Mouse (Mus musculus) heart, postnatal 36 days (tissue): ENCODE results near the gene Bach2. TPM values are rescaled to one million over a fixed set of nuclear protein-coding genes. Genes with fewer than 3 reads are reported as not detected.

Experiments used
- DNase-seq, 2 experiments: peaks; one replicate each; pipeline ENCODE4 v3.0.0; 2021 to 2022
- intact Hi-C: fragments of 180-260 bp; cut with DNase I; formaldehyde crosslinking; loops from one replicate; pipeline ENCODE4 v1.15.1; 2025
- total RNA-seq, 2 experiments: library from RNA; stranded (reverse); gene quantifications; 2 replicates each; pipeline ENCODE4 v1.2.3; 2021

Gene Bach2
- total RNA-seq, 2 experiments from 2014 or later, result 5.4 to 6.4 TPM

DNA sequence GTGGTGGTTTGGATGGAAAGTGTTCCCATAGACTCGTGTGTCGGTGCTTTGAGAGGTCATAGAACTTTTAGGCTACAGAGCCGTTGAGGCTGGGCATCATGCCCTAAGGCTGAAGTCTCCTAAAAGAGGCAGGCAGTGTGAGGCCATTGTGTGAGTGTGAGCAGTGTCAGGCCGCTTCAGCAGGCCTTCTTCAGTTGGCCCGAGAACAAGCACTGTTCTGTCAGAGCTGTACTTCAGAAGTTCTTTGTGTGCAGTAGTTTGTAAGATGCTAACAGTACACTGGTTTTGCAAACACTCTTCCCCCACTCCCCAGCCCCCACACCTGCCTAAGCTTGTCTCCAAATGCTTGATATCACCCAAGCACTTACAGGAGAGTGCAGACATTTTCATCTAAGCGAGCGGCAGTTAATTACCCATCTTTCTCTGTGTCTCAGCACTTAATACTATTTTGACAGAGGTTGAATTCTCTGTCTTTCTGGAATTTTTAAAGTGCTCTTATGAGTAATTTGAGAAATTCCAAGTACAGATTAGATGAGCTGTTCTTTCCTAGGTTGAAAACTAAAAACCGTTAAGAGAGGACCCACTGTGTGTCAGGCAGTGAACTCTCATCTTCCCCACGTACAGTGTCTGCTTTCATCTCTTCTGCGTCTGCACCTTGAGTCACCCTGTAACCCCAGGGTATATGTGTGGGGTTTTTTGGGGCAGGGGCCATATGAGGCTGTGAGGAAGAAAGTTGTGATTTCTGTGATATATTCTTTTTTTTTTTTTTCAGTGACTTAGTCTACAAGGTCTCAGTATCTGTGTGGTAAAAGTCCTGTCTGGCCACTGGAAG, 136.4 kb downstream of the Bach2 start:
- no peak for DNase-seq
- intact Hi-C loops, result no loop called here

DNA sequence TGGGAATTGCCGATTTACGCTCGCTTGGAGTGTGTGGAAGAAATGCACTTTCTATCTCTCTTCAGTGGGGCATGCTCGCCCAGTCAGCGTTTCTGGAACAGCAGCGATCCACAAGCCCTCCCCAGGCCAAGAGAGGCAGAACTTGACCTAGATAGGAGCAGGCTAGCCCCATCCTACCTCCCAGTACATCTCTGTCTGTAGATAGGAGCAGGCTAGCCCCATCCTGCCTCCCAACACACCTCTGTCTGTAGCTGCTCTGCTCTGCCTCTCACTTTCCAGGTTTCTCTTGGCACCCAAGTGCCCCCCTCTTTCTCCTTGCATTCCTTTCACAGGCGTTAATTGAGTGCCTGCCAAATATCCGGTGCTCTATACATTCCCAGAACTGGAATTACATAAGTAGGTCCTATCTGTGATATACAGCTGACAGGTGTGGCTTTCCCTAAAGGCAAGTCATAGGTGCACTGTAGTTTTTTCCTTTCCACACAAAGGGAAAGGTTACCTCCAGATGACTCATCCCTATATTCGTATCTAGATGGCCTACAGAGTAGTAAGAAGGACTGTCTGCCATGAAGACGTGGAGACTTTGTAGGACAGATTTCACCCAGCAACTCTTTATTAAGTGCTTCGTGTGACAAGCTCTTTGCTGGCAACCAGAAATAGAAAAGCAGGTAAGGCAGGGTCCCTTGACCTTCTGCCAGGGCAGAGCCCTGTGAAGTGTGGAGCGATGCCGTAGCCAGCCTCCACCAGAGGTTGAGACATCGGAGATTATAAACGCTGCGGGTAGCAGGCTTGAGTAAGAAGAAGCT, 137.3 kb downstream of the Bach2 start:
- intact Hi-C loops, result no loop called here
- no peak for DNase-seq

DNA sequence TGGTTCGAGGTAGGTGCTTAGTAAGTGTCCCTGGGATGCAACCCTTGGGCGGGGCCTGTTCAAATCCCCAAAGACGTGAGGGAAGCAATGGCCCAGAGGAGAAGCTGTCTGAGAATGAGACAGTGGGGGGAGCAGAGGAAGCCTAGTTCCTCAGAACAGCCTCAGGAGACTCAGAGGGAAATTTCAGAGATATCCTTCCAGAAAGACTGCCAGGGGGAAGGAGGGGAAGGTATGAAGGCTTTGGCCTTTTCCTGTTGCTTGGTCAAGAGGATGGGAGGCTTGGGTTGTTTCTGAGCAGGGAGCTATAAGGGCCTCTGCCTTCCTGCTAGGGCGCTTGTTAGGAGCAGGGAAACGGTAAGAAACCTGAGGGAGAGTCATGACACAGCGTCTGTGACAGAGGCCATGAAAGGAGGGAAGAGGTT, 137.9 kb downstream of the Bach2 start:
- intact Hi-C loops, result no loop called here
- DNase-seq, result no peak

DNA sequence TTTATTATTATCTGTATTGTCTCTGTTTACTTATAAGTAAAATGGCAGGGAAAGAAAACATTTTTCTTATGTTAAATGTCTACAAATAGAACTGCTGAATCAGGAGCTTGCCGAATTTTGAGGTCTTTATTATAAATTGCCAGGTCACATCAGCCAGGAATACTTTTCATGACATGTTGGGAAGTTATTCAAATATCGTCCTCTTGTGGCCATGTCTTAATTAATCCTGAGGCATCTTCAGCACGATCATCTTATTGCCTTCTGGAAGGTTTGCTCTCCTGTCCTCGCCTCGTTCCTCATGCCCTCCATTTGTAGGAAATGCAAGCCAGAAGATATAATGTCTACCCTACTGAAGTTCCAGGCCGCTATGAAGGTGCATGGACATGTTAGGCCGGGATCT, 140.5 kb downstream of the Bach2 start:
- intact Hi-C loops, result no loop called here
- no peak for DNase-seq

DNA sequence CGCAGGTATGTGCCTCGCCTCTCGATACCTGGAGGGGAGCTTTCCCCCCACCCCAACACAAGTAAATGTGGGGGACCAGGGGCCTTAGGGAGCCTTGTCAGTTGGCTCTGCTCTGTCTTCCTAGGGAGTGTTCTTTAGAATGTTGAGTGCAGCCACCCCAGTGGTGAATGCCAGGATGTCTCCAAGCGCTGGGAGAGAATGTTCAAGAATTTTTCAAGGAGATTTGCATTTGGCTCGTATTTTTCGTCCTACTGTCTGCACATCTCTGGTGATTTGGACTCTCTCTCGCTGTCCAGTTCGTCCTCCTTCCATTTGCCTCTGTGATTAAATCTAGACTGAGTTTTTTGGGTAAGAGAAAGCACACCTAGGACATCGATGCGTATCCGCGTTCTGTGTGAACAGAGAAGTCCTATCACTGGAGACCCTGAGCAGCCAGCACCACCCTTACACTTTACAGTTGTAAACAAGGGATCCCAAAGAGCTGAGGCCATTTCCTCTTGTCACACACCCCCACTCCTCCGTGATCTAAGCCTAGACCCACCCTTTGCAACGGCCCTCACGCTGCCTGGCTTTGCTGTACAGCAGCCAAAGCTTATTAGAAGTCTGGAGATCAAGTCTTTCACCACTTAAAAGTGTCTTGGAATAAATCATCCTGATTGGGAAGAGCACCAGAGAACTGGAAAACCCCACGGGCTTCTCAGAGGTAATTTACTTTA, 143.2 kb downstream of the Bach2 start:
- intact Hi-C loops, result no loop called here
- DNase-seq, result no peak

DNA sequence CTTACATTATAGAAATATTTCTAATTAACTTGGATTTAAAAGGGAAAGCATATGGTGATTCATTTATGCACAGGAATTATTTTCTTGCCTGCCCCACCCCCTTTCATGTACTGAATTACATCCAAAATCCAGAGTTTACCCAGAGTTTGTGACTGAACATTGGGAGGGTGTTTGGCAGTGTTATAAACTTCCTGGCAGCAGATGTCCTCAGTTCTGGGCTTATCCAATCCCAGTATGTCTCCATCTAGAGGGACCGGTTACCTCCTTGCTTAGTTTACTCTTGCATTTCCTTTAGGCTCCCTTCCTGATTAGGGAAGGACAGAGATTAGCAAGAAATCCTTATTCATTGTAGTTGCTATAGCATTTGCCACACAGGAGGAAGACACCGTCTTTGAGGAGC, 146.5 kb downstream of the Bach2 start:
- intact Hi-C loops, result loop anchor here (5.0 kb wide), 3 partner anchors 33 to 152 kb away; no protein-coding TSS in a partner anchor
- no peak for DNase-seq

DNA sequence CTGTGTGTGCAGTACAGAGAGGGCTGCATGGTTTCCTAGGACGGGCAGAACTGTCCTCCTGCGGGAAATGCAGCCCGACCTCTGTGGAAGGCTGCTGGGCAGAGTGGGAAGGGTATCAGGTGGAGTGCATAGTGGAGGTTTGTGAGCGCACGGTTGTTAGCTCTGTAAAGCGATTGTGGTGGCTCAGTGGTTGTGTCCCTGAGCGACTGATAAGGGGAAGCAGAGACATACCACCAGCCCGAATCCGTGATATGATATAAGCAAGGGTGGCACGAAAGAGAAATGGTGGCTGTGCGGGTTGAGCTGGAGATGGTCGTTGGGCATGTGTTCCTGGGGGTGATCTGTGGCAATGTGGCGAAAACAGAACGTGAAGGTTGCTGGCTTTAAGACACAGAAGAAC, 147.0 kb downstream of the Bach2 start:
- intact Hi-C loops, result loop anchor here (5.0 kb wide), 3 partner anchors 33 to 152 kb away; no protein-coding TSS in a partner anchor

DNA sequence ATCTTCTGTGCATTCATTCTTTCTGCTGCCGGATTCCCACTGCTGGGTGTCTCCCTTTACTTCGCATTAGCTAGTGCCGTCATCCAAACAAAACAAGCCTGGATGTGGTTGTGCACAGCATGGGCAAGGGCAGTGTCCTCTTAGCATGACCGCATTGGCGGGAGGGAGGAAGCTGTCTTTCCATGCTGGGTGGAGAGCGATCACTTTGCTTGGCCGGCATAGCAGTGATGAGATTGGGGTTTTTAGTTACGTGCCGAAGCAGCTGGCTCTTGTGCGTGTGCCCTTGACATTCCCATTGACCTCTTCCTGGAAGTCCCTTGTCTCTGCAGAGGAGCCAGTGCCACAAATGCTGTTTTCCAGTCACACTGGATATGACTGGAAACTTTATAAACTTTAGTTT, 147.7 kb downstream of the Bach2 start:
- intact Hi-C loops, result loop anchor here (5.0 kb wide), 3 partner anchors 34 to 151 kb away; no protein-coding TSS in a partner anchor
- no peak for DNase-seq

More for the DNA sequence above, 147.0 kb downstream of the Bach2 start:
- no peak for DNase-seq

DNA sequence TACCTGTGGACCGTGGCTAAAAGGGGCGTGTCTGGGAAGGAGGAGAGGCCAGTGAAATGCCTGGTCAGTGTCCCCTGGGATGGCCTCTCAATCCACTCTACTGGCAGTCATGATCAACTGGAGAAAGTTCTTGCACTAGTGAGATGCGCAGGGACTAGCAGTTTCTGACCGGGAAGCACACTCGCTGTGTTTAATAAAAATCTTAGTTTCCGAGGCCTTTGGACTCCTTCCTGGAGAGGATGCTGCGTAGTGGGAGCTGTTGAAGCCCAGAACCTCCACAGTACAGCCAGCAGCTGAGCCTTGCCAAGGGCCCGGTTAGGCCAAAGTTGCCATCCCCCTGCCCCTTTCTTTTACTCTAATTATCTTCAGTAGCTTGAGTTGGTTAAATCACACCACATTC, 148.3 kb downstream of the Bach2 start:
- intact Hi-C loops, result loop anchor here (5.0 kb wide), 3 partner anchors 35 to 150 kb away; no protein-coding TSS in a partner anchor
- DNase-seq, result peak in 1 of 2 experiments; percentile 35

DNA sequence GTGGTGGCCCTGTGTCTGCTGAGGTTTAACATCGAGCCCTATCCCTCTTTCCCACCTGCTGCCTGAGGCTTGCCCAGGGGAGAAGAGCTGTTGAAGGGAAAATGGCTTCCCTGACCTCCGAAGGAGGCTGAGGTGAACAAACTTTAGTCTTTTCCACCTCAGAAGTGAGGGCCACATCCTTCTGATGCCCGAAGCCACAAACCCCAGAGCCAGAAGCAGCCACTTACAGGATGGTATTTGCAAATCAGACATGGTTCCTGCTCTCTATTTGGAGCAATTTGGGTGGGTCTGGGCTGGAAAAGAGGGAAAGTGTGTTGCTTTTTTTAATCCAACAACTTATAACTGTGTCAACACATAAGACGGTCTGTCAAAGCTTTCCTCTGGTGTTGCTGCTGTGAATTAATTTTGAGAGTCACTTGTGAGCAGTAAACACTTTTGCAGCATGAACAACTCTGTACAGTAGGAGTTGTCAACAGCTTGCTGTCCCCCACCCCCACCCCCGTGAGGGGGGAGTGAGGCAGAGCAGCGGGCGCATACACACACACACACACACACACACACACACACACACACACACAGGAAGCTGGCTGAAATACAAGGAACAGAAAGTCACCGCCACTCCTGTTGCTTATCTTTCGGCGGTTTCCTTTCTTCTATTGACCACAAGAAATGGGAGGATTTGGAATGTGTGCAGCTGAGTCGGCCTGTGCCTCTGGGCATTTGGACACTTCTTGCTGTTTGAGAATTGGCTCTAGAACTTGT, 149.1 kb downstream of the Bach2 start:
- peak; percentile 71 to 75 for DNase-seq
- intact Hi-C loops, result loop anchor here (1.0 to 5.0 kb wide), 6 partner anchors 35 to 150 kb away; no protein-coding TSS in a partner anchor

DNA sequence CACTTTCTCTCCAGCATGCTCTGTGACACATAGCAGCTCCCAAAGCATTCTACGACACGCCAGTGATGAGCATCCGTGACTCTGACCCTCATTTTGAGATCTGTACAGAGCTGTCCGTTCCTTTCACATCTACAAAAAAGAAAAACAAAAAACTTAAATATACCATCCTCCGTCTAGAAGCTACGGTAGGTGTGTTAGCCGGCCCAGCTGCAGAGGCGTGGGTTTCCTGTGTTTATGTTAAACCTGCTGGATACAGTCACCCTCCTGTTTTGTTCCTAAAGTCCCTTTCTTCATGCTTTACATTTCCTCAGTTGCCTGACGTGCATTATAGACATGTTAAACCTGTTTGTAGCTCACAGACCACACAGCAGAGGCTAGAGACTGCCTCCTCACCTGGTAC, 150.0 kb downstream of the Bach2 start:
- intact Hi-C loops, result loop anchor here (1.0 to 5.0 kb wide), 6 partner anchors 36 to 149 kb away; no protein-coding TSS in a partner anchor
- DNase-seq, result no peak

DNA sequence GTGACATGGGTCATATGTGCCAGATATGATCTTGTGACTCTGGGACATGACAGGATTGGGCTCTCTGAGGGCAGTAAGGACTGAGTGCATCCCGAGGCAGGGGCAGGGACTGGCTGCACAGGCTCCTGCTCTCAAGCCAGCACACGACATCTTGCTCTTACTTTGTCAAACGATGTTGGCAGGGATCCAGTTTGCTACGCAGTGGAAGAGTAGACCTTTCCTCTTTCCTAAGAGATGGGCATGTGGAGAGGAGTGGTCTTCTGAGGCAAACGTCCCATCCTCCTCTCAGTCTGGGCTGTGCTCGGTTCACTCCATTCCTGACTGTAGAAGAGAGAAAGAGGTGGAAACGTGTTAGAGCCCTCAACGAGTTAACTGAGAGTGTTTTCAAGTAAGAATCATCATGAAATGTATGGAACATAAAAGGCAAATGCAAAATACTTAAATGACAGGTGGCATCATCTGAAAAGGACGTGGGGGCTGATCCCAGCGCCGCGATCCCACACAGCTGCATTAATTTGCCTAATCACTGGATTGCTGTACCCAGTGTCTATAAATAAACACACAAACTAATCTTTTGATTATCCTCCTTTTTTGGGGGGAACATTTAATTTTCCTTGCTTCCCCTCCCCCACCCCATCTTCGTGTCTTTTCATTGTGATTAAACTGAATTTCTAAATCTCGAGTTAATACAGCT, 150.7 kb downstream of the Bach2 start:
- no peak for DNase-seq
- intact Hi-C loops, result loop anchor here (2.0 to 5.0 kb wide), 5 partner anchors 37 to 148 kb away; no protein-coding TSS in a partner anchor

DNA sequence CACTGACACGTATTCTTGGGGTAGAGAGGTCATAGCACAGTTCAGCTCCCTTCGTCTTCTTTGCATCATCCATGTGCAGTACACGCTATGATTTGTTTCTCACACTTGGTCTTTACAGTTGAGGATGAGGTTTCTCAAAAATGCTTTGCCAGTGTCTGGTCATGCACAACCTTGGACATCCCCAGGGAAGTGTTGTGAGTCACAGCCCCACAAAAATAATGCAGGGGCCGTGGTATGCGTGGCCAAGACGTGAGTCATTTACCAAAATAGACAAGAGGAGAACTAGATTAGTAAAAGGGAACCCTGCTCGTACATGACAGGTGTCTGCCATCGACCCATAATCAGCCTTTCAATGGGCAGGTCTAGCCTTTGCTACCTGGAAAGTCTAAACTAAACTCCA, 152.7 kb downstream of the Bach2 start:
- intact Hi-C loops, result no loop called here
- no peak for DNase-seq

DNA sequence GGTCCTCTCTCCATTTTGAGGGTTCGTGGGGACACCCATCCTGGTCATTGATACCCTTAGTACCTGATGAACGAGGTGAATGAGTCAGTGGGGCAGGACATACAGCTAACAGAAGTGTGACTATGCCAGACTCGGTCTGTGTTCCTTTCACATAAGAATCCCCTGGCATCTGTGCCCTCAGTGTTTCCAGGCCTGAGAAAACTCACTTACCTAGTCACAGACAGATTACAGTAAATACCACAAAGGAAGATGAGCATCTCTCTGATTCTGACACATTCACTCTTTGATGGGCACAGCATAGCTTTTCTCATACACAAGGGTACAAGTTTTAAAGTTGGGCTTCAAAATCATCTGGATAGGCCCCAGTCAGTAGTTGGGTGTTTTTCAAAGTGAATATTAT, 154.6 kb downstream of the Bach2 start:
- intact Hi-C loops, result no loop called here
- no peak for DNase-seq

DNA sequence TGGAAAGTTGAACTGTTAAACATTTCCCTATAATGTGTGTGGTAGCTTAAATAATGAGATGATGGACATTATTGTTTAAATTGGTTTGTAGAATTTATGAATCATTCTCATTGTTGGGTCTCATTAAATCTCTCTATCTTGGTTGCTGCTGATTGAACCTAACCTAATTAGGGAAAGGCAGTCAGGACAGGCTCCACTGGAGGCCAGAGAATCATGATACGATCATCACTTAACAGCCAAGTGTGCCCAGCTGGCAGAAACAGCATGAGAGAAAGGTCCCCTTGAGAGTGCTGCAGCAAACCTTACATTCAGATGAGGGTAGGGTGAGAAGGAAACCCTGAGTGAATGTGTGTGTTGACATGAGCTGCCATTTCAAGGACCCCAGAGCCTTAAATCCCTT, 155.3 kb downstream of the Bach2 start:
- DNase-seq, result no peak
- intact Hi-C loops, result no loop called here

DNA sequence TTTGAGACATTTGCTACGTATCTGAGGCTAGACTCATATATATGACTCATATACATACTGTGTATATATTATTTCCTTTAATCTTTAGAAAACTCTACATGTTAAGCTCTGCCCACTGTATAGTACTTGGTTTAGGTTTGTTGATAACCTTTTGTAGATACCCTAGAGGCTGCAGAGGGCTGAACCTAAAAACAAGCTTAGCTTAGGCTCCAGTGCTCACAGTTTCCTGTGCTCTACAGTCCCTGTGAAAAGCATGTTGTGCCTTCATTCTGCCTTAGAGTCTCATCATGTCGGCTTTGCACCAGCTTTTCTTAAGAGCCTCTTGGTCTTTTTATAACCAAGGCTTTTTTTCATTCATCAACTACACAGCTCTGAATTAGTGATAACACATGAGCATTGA, 156.2 kb downstream of the Bach2 start:
- intact Hi-C loops, result no loop called here
- DNase-seq, result no peak

DNA sequence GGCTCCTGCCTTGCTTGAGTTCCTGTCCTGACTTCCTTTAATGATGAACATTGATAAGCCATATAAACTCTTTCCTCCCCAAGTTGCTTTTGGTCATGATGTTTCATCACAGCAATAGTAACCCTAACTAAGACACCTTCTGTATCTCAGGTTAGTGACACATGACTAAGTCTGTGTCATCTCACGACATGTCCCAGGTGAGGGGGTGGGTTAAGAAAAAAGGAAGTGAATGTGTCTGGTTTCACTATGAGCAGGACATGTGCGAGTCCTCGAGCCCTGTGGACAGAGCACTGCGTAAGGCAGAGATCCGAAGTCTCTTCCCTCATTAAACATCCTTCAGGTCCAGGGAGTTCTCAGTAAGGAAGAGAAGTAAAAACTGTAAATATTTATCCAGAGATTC, 162.9 kb downstream of the Bach2 start:
- intact Hi-C loops, result no loop called here
- no peak for DNase-seq

DNA sequence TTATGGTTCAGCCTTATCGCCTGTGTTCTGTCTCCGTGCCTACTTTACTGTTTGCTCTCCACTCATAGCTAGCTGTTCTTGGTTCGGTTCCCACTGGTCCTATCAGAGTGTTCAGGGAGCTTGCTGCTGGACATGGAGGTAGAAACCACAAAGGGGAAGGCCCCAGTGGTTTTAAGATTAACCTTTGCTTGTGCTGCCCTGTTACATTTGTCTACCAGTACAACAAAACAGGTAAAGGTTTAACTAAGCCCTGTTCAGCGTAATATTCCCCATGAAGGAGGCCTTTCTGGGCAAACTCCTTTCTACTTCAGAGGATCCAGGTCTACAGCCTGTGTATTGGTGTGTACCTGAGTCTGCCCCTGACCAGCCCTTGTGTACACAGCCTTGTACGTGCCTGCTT, 164.9 kb downstream of the Bach2 start:
- intact Hi-C loops, result no loop called here
- no peak for DNase-seq

DNA sequence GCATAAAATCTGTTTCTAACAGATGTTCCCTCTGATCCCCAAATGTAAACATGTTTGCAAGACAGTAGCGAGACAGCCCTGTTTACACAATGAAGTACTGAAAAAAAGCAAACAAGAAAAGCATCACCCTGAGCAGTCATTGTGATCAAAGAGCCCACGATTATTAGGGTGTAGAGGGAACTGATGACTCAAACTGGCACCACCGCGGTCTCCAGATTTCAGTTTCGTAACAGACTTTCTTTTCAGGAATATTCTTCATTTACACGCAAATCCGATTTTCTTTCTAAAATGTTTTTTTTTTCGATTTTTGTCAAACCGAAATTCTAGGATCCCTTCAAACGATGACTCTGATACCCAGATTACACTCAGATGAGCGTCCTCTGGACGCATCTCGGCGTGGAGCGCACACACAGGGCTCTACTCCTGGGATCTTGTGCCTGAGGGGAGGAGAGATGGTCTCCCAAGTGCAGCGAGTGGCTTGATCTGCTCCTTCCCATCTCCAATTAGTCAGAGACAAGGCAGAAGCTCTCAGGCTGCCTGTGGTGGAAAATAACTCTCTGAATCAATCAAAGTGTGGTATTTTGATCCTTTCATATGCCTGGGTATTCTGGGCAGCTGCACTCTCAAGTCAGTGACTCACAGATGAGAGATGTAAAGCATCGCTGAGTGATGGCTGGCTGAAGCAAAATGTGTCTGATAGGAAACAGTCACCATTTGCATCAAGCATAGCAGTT, 166.7 kb downstream of the Bach2 start:
- no peak for DNase-seq
- intact Hi-C loops, result no loop called here
